Mouse (Mus musculus): ENCODE data around the gene Gpr156.

Gene Gpr156

GRCm38 (mm10) chr16:37916138-37916817 is at the start of gene Gpr156:
Gene Gpr156 (plus strand): TSS chr16:37916496.
- peak; percentile 27 for DNase-seq

GRCm38 (mm10) chr16:37867791-37868505 is 48.3 kb upstream of the Gpr156 start, which contains the start of gene Lrrc58:
Gene Lrrc58 (plus strand): TSS chr16:37868389.
- DNase-seq: peak; percentile 86

GRCm38 (mm10) chr16:37868506-37869469 is 47.5 kb upstream of the Gpr156 start:
- DNase-seq: peak; percentile 42

GRCm38 (mm10) chr16:37869470-37870231 is 46.6 kb upstream of the Gpr156 start:
- peak; percentile 42 for DNase-seq

- DNase-seq: peak; percentile 70
These were observed 45.1 kb upstream of the Gpr156 start for GRCm38 (mm10) chr16:37871112-37871715.

GRCm38 (mm10) chr16:37874501-37875235 is 41.6 kb upstream of the Gpr156 start:
- DNase-seq: peak; percentile 60

GRCm38 (mm10) chr16:37877406-37877805 is 38.9 kb upstream of the Gpr156 start:
- DNase-seq: no peak

GRCm38 (mm10) chr16:37878951-37879505 is 37.3 kb upstream of the Gpr156 start:
- DNase-seq: no peak

- DNase-seq: no peak
These were observed 36.4 kb upstream of the Gpr156 start for GRCm38 (mm10) chr16:37879750-37880419.

GRCm38 (mm10) chr16:37881168-37881567 is 35.1 kb upstream of the Gpr156 start:
- DNase-seq: no peak

GRCm38 (mm10) chr16:37888986-37889385 is 27.3 kb upstream of the Gpr156 start:
- DNase-seq: no peak

- no peak for DNase-seq
These were observed 23.6 kb upstream of the Gpr156 start for GRCm38 (mm10) chr16:37892667-37893066.

GRCm38 (mm10) chr16:37893381-37893780 is 22.9 kb upstream of the Gpr156 start:
- DNase-seq: no peak

- DNase-seq: no peak
These were observed 22.4 kb upstream of the Gpr156 start for GRCm38 (mm10) chr16:37893942-37894341.

- no peak for DNase-seq
These were observed 17.5 kb upstream of the Gpr156 start for GRCm38 (mm10) chr16:37898790-37899189.

GRCm38 (mm10) chr16:37899357-37899756 is 16.9 kb upstream of the Gpr156 start:
- no peak for DNase-seq

- no peak for DNase-seq
These were observed 15.0 kb upstream of the Gpr156 start for GRCm38 (mm10) chr16:37901318-37901717.

- no peak for DNase-seq
These were observed 9.8 kb upstream of the Gpr156 start for GRCm38 (mm10) chr16:37906456-37906855.

GRCm38 (mm10) chr16:37911086-37911485 is 5.2 kb upstream of the Gpr156 start:
- DNase-seq: no peak

GRCm38 (mm10) chr16:37916818-37917201 is 514 bp downstream of the Gpr156 start:
- DNase-seq: no peak
